Comparison of ENCODE assay signal across 27 mouse cellular contexts in the genomic region with DNA sequence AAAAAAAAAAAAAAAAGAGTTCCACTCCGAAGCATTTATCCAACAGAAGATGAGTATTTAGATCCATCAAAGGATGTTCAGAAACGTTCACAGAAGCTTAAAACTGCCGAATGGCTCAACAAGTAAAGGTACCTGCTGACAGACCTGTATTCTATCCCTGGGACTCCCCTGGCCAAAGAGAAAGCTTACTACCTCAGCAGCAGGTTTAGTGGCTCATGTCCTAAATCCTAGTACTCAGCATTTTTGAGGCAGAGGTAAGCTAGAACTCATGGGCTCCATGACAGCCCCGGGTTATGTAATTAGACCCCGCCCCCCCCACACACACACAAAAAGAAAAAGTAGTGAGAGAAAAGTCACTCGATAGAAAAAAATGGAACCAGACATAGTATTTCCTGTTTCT. TPM values are rescaled to one million over a fixed set of nuclear protein-coding genes. Genes with fewer than 3 reads are reported as not detected.
DNase-seq lines count a peak whose midpoint lies in the region; ATAC-seq and TF ChIP-seq lines count a peak whose summit lies in the region.
"Had no signal": no experiment of that assay in that cellular context is flagged by ENCODE, and none has a peak within 500 bp of the region (broad histone marks: within the 10 kb centered on the region; RNA-seq: fewer than 3 reads in every experiment).

No protein-coding gene starts in this region.

- H3K27me3 ChIP-seq in lung, postnatal 0 days (replicated peaks; ENCODE audit: insufficient read depth, low read length): no peaks in the 10 kb centered on the region
- H3K27me3 ChIP-seq in CH12.LX (replicated peaks) (no peaks in the 10 kb centered on the region), MEL (ENCODE audit: control insufficient read depth in 1 of 2, insufficient read depth in 2 of 2, low read length in 2 of 2) (no peaks in the 10 kb centered on the region)
- H3K27me3 ChIP-seq: embryonic facial prominence, embryonic 12.5 days; embryonic facial prominence, embryonic 15.5 days; forebrain, embryonic 12.5 days; forebrain, embryonic 15.5 days; heart, embryonic 13.5 days; hindbrain, embryonic 13.5 days; intestine, embryonic 15.5 days had no signal

- no peak overlapping the region for H3K4me3 ChIP-seq in lung, postnatal 0 days (ENCODE audit: low read depth, low read length)
- no peak overlapping the region for H3K4me3 ChIP-seq in CH12.LX (replicated peaks in 1 of 3; ENCODE audit: low read depth in 2 of 3, low read length in 2 of 3, poor library complexity in 1 of 3)
- peak overlapping the region; percentile 37 to 66 for H3K4me3 ChIP-seq in MEL (ENCODE audit: control insufficient read depth in 1 of 2, insufficient read depth in 1 of 2, low read depth in 2 of 2, low read length in 2 of 2)
- H3K4me3 ChIP-seq: embryonic facial prominence, embryonic 12.5 days; embryonic facial prominence, embryonic 15.5 days; erythroblast, embryonic 14.5 days; forebrain, embryonic 12.5 days; forebrain, embryonic 15.5 days; heart, adult 2 months; heart, embryonic 10.5 days; heart, embryonic 13.5 days; hindbrain, embryonic 13.5 days; intestine, embryonic 15.5 days had no signal

- H3K36me3 ChIP-seq in lung, postnatal 0 days (ENCODE audit: insufficient read depth, low read length): no peaks in the 10 kb centered on the region
- H3K36me3 ChIP-seq in CH12.LX (replicated peaks in 1 of 2; ENCODE audit: control insufficient read depth in 1 of 2, insufficient read depth in 1 of 2, low read length in 1 of 2) (no peaks in the 10 kb centered on the region), MEL (ENCODE audit: control insufficient read depth in 1 of 2, insufficient read depth in 2 of 2, low read length in 2 of 2) (peaks cover 0 to 13% of the 10 kb centered on the region in 2 experiments; a peak in 2 of 4 replicates)
- H3K36me3 ChIP-seq: embryonic facial prominence, embryonic 12.5 days; embryonic facial prominence, embryonic 15.5 days; forebrain, embryonic 12.5 days; forebrain, embryonic 15.5 days; heart, embryonic 10.5 days; heart, embryonic 13.5 days; hindbrain, embryonic 13.5 days; intestine, embryonic 15.5 days had no signal

- no peak for TF ChIP-seq CTCF in lung, postnatal 0 days (IDR thresholded peaks at IDR 0.05)
- TF ChIP-seq CTCF in CH12.LX (conservative IDR thresholded peaks at IDR 0.05 in 1 of 2, IDR thresholded peaks at IDR 0.05 in 1 of 2; ENCODE audit: low read depth in 2 of 2, low read length in 2 of 2) (no peak; a peak in 1 of 4 replicates), MEL (IDR thresholded peaks at IDR 0.05 in 2 of 3, conservative IDR thresholded peaks at IDR 0.05 in 1 of 3; ENCODE audit: control insufficient read depth in 1 of 3, insufficient read depth in 1 of 3, low read depth in 2 of 3, low read length in 3 of 3, poor library complexity in 1 of 3, severe bottlenecking in 1 of 3) (no peak; a peak in 1 of 6 replicates)

- no peak for DNase-seq in lung, postnatal 0 days (ENCODE audit: low spot score)
- DNase-seq in lung, postnatal 36 days: no peak
- DNase-seq in CH12.LX (ENCODE audit: extremely low read depth) (no peak), MEL (ENCODE audit: low read depth, low spot score) (peak; percentile 72)
- no peak for DNase-seq in B cell, adult 2 months
- no peak for DNase-seq in T-cell, adult 2 months (ENCODE audit: low spot score)
- no peak for DNase-seq in yolk sac, embryonic 10.5 days (ENCODE audit: low spot score)
- DNase-seq: adrenal gland, adult 2 months; adrenal gland, postnatal 25 days; cerebellum, adult 11-12 months; cerebellum, adult 8-10 months; cerebellum, postnatal 25 days; gastrocnemius, postnatal 25 days; heart, adult 2 months; kidney, adult 11 months; kidney, adult 8-10 months had no signal

- H3K27ac ChIP-seq in lung, postnatal 0 days (ENCODE audit: low read length): no peak overlapping the region
- H3K27ac ChIP-seq in CH12.LX (ENCODE audit: insufficient read depth, low read depth): no peak overlapping the region
- H3K27ac ChIP-seq in MEL (ENCODE audit: control insufficient read depth, low read depth, low read length): peak overlapping the region; percentile 44; the same call in 1 of the 2 replicates
- H3K27ac ChIP-seq: embryonic facial prominence, embryonic 12.5 days; embryonic facial prominence, embryonic 15.5 days; forebrain, embryonic 12.5 days; forebrain, embryonic 15.5 days; heart, adult 2 months; heart, embryonic 13.5 days; hindbrain, embryonic 13.5 days had no signal

- TF ChIP-seq EP300 in lung, postnatal 0 days (IDR thresholded peaks at IDR 0.05): peak; percentile 40; the same call in 1 of the 2 replicates
- TF ChIP-seq EP300 in CH12.LX (IDR thresholded peaks at IDR 0.05; ENCODE audit: low read length) (no peak), MEL (IDR thresholded peaks at IDR 0.05; ENCODE audit: low read depth in 1 of 2, low read length in 2 of 2) (no peak)

- 48% methylated on average over 6 of the region's 6 CpGs for WGBS in lung, postnatal 0 days

- TF ChIP-seq RAD21 in CH12.LX (IDR thresholded peaks at IDR 0.05; ENCODE audit: low read depth, low read length): no peak
- TF ChIP-seq RAD21 in MEL (IDR thresholded peaks at IDR 0.05; ENCODE audit: low read depth, low read length): no peak

- H3K9me3 ChIP-seq in lung, postnatal 0 days (ENCODE audit: low read length): no peaks in the 10 kb centered on the region
- H3K9me3 ChIP-seq in CH12.LX (replicated peaks; ENCODE audit: low read length) (no peaks in the 10 kb centered on the region), MEL (replicated peaks; ENCODE audit: insufficient read depth, low read length) (no peaks in the 10 kb centered on the region)
- H3K9me3 ChIP-seq: embryonic facial prominence, embryonic 12.5 days; embryonic facial prominence, embryonic 15.5 days; forebrain, embryonic 12.5 days; forebrain, embryonic 15.5 days; heart, embryonic 10.5 days; heart, embryonic 13.5 days; hindbrain, embryonic 13.5 days; intestine, embryonic 15.5 days had no signal

- TF ChIP-seq POLR2A in CH12.LX (IDR thresholded peaks at IDR 0.05; ENCODE audit: low read depth, low read length): no peak
- TF ChIP-seq POLR2A in MEL (IDR thresholded peaks at IDR 0.05; ENCODE audit: control insufficient read depth in 1 of 2, insufficient read depth in 1 of 2, low read depth in 1 of 2, low read length in 2 of 2, poor library complexity in 1 of 2): no peak

- no peak overlapping the region for H3K9ac ChIP-seq in lung, postnatal 0 days (replicated peaks; ENCODE audit: low read depth)
- H3K9ac ChIP-seq in CH12.LX (ENCODE audit: insufficient read depth, low read depth) (no peak overlapping the region), MEL (ENCODE audit: control insufficient read depth, low read depth, low read length, poor library complexity, severe bottlenecking) (peak overlapping the region; percentile 28)
- H3K9ac ChIP-seq: embryonic facial prominence, embryonic 12.5 days; embryonic facial prominence, embryonic 15.5 days; forebrain, embryonic 12.5 days; forebrain, embryonic 15.5 days; heart, embryonic 13.5 days; hindbrain, embryonic 13.5 days; intestine, embryonic 15.5 days had no signal

- H3K79me2 ChIP-seq in CH12.LX (replicated peaks; ENCODE audit: control insufficient read depth, extremely low read depth, insufficient read depth, poor library complexity, severe bottlenecking) (peaks cover 27% of the 10 kb centered on the region), MEL (ENCODE audit: control insufficient read depth, insufficient read depth, low read length, poor library complexity) (peaks cover 27% of the 10 kb centered on the region)

- no peak for ATAC-seq in lung, postnatal 0 days
- ATAC-seq: CD4-positive, CD25-positive, alpha-beta regulatory T cell, adult 4 months; forebrain, embryonic 15.5 days; hindbrain, embryonic 16.5 days; intestine, embryonic 15.5 days had no signal

- dilution Hi-C loops in CH12.LX (cut with MboI; ENCODE audit: extremely low pct_ligation_motif_present, extremely low pct_unique_long_range_greater_than_20kb, low sequenced_read_pairs): no loop called here

- no peak overlapping the region for H3K4me2 ChIP-seq in lung, postnatal 0 days (replicated peaks; ENCODE audit: low read depth, low read length)
- H3K4me2 ChIP-seq in CH12.LX (ENCODE audit: insufficient read depth, low read depth, poor library complexity, severe bottlenecking): 0 out of 2 replicates have a peak overlapping the region, but pooled peaks have one; percentile 41
- H3K4me2 ChIP-seq: embryonic facial prominence, embryonic 12.5 days; embryonic facial prominence, embryonic 15.5 days; forebrain, embryonic 12.5 days; forebrain, embryonic 15.5 days; heart, embryonic 13.5 days; hindbrain, embryonic 13.5 days; intestine, embryonic 15.5 days had no signal

- H3K4me1 ChIP-seq in lung, postnatal 0 days (ENCODE audit: insufficient read depth, low read depth, low read length): peaks cover 18% of the 10 kb centered on the region; the same call in 1 of the 2 replicates
- H3K4me1 ChIP-seq in CH12.LX (ENCODE audit: control insufficient read depth in 1 of 2, insufficient read depth in 2 of 2) (peaks cover 18 to 49% of the 10 kb centered on the region in 2 experiments), MEL (ENCODE audit: control insufficient read depth in 1 of 2, insufficient read depth in 2 of 2, low read length in 2 of 2) (peaks cover 2 to 18% of the 10 kb centered on the region in 2 experiments; a peak in 3 of 4 replicates)

- in situ Hi-C loops in CH12.LX (cut with MboI; ENCODE audit: low pct_ligation_motif_present, low pct_unique_long_range_greater_than_20kb, low sequenced_read_pairs): loop anchor here (5.0 kb wide), 1 partner anchor 57 kb away; no protein-coding TSS in a partner anchor

TF ChIP-seq in CH12.LX, 34 proteins besides CTCF, POLR2A, EP300 and RAD21:
- TF ChIP-seq ZKSCAN1 (IDR thresholded peaks at IDR 0.05; ENCODE audit: borderline replicate concordance, low read depth, low read length) (no peak), MAFK (IDR thresholded peaks at IDR 0.05; ENCODE audit: insufficient replicate concordance, low read length) (peak; percentile 89), ELF1 (IDR thresholded peaks at IDR 0.05; ENCODE audit: low read depth, low read length) (peak; percentile 56; the same call in 1 of the 2 replicates)

TF ChIP-seq in MEL, 35 proteins besides CTCF, POLR2A, EP300 and RAD21 (continues in another document):
- TF ChIP-seq RCOR1 (IDR thresholded peaks at IDR 0.05; ENCODE audit: low read depth, low read length) (no peak), MYC (IDR thresholded peaks at IDR 0.05; ENCODE audit: low read depth, low read length) (no peak), MAFK (IDR thresholded peaks at IDR 0.05; ENCODE audit: borderline replicate concordance, low read depth, low read length) (peak; percentile 70), ELF1 (IDR thresholded peaks at IDR 0.05; ENCODE audit: low read depth, low read length) (0 out of 2 replicates have a peak, but pooled peaks have one; percentile 7), NRF1 (IDR thresholded peaks at IDR 0.05; ENCODE audit: insufficient read depth, low read depth, low read length, poor library complexity, severe bottlenecking) (no peak)

RNA-seq across cellular contexts. Expression of gene Myh9, which starts 2.1 kb away (rescaled TPM):
- polyA plus RNA-seq in lung, postnatal 0 days (2015; fragmentation: Nextera tagmentation; extraction: Ambion mirVana): 59.3 and 67.3 TPM in 2 replicates
- 128 and 146 TPM in 2 replicates for total RNA-seq in CH12.LX (2012; rRNA removed)
- total RNA-seq in CH12.LX (2014; rRNA removed): 43.8 and 46.4 TPM in 2 replicates
- polyA plus RNA-seq in CH12.LX (2012; ENCODE audit: insufficient read length, low read depth): 165 and 178 TPM in 2 replicates
- 59.3 and 65.1 TPM in 2 replicates for total RNA-seq in MEL (2012; rRNA removed)
- 100 to 1,000 TPM; 158 to 176 TPM for polyA plus RNA-seq in MEL (2012; ENCODE audit: insufficient read depth in 1 of 2, insufficient read length in 2 of 2, low read depth in 1 of 2, low replicate concordance in 2 of 2, missing spikeins in 1 of 2)

Comparison
In these comparisons a context has a peak if more than half of its experiments do, and no peak if none do; other contexts are left out.
1. H3K4me3 ChIP-seq: peak in MEL (2 of 2); none in lung, postnatal 0 days (single experiment) and CH12.LX (0 of 3).